Mouse (Mus musculus) lung, adult 2 months (tissue): ENCODE measurements around the gene Grb7. TPM values are rescaled to one million over a fixed set of nuclear protein-coding genes. Genes with fewer than 3 reads are reported as not detected.

Source experiments
- DNase-seq: peaks from one replicate; pipeline ENCODE4 v3.0.0; 2022
- H3K4me1 ChIP-seq: fragments of 200-500 bp; 2 replicates; pipeline ENCODE4 v1.6.1; 2011; ENCODE audit warnings: low read length; ENCODE audit not compliant: control insufficient read depth, insufficient read depth
- H3K4me3 ChIP-seq: fragments of 200-500 bp; replicated peaks from 2 replicates; pipeline ENCODE3; 2011; ENCODE audit warnings: low read depth, mild to moderate bottlenecking, control low read depth, low read length; ENCODE audit errors: extremely low read depth
- CTCF ChIP-seq: fragments of 200-500 bp; IDR thresholded peaks from 2 replicates; pipeline ENCODE4 v1.5.1; 2011; ENCODE audit warnings: mild to moderate bottlenecking, low read length, control low read depth; ENCODE audit not compliant: insufficient read depth
- POLR2A ChIP-seq: fragments of 200-500 bp; IDR thresholded peaks from 2 replicates; pipeline ENCODE4 v1.6.1; 2011; ENCODE audit warnings: low read depth, mild to moderate bottlenecking, control low read depth, low read length, borderline replicate concordance; ENCODE audit errors: extremely low read depth
- WGBS: fragments of 180-500 bp; shearing (Covaris S2); methylation state at CpG from one replicate; pipeline ENCODE4 v1.1.7; 2018; 5-methylcytosine and 5-hydroxymethylcytosine counted together
- polyA plus RNA-seq: library from polyadenylated mRNA; depleted of rRNA; stranded (reverse); fragments of >200 nt; gene quantifications from 2 replicates; pipeline ENCODE4 v1.2.3, GENCODE M21; 2012; rRNA removed

Grb7 gene
- polyA plus RNA-seq, 1 experiment = 48.9 TPM

DNA sequence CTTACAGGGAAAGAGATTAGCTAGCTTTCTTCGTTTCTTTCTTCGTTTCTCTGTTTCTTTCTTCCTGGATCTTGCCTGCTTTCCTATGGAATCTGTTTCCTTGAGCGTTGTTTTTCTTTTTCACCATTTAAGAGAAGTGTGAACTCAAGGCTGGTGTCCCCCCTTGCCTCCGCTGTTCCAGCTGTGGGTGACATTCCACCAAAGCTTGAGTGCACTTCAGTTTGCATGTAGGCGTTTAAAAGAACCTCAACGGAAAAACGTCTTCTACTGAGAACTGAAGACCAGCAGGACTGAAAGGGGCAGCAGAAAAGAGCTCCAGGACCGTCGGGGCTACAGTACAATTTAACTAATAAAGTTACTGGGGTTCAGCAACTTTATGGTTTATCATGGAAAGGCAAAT lies 47.2 kb downstream of the Grb7 start:
- no peak for DNase-seq
- 42% methylated on average over 9 of the region's 9 CpGs for WGBS
- no peak overlapping the region for H3K4me3 ChIP-seq
- H3K4me1 ChIP-seq = no peaks in the 10 kb centered on the region
- no peak for TF ChIP-seq POLR2A
- no peak for TF ChIP-seq CTCF

DNA sequence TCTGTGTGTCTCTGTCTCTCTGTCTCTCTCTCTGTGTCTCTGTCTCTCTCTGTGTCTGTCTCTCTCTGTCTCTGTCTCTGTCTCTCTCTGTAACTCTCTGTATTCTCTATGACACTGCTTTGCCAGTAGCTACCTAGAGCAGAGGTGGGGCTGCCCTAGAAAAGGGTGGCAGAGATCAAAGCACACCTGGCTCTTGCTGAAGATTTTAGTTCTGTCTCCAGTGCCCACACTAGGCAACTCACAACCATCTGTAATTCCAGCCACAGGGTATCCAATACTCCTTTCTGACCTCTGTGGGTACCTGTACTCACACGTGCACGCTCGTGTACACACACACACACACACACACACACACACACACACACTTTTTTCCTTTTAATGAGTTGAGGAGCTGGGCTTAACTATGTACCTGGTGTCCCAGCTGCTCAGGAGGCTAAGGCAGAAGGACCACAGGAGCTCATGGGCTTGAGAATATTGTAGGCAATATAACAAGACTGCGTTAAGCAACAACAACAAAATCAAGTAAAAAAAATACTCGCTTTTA lies 49.1 kb downstream of the Grb7 start:
- no peak for TF ChIP-seq CTCF
- no peak for TF ChIP-seq POLR2A
- Histone ChIP-seq H3K4me1 (no peaks in the 10 kb centered on the region), H3K4me3 (no peak overlapping the region)
- WGBS = 84% methylated on average over 5 of the region's 5 CpGs
- no peak for DNase-seq

DNA sequence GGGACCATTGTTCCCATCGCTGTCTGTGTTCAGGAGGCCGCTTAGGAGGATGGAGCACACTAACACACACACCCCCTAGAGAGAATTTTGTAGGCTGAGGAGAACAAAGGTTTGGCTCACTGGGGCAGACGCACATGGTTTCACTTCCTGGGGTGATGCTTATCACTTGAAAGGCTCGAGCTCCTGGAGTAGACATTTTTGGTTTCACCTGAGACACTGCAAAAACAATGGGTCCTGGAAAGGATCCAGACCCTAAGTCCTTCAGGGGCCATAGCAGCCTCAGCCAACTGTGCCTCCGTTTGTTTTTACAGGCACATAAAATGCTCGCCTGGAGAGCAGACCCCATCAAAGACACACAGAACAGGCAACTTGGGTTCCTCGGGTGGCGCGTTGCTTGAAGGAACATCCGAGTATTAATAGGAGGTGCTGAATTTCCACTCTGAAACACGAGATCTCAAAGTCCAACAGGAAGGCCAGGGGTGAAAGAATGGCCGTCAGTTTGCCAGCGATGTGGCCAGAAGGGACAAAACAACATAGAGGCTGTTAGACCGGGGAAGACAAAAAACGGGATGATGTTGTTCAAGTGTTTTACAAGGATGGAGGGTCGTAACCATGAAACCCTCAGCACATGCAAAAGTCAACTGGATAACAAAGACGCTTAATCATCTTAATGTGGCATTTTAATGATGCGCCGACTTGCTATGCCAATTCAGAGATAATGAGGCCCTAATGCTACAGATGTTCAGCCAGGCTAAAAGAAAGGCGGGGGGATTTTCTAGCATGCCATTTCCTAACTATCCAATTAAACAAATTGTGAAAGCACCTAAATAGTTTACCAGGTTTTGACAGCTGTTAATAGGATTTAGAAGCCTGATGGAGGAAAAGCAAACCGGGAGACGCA lies 51.4 kb downstream of the Grb7 start:
- no peak for DNase-seq
- Histone ChIP-seq H3K4me1 (no peaks in the 10 kb centered on the region), H3K4me3 (no peak overlapping the region)
- TF ChIP-seq CTCF (no peak), POLR2A (no peak)
- WGBS = 44% methylated on average over 22 of the region's 22 CpGs

DNA sequence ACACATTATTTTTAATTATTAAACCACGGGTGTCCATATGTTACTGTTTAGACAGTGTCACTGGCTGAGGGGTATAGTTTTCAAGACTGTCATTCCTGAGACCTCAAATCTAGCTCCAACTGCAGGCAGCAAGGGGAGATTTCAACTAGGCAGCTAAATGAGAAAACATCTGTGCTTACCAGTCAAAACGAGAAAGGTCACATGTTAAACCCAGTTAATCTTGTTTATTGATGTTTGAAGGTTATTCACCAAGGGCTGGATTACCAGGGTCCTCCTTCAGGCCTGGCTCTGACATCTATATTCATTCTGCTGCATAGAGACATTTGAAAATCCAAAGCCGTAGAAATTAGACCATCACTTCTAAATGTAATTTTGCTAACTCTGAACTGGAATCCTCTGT lies 58.7 kb downstream of the Grb7 start:
- no peak overlapping the region for H3K4me3 ChIP-seq
- WGBS = 59% methylated on average over 3 of the region's 3 CpGs

More for the DNA sequence above, 58.7 kb downstream of the Grb7 start:
- no peak for DNase-seq
- no peaks in the 10 kb centered on the region for H3K4me1 ChIP-seq
- TF ChIP-seq POLR2A (no peak), CTCF (no peak)

Other genes starting within 250 kb of the Grb7 start
- 12.3 and 13.9 TPM in 2 replicates for gene Cdk12, start 243.3 kb upstream of the Grb7 start, polyA plus RNA-seq
- not detected in 2 replicates for gene Neurod2, start 116.7 kb upstream of the Grb7 start, polyA plus RNA-seq
- 20.0 and 22.1 TPM in 2 replicates for gene Ppp1r1b, start 98.0 kb upstream of the Grb7 start, polyA plus RNA-seq
- gene Stard3, start 88.0 kb upstream of the Grb7 start, polyA plus RNA-seq = 131 and 143 TPM in 2 replicates
- gene Tcap, start 62.6 kb upstream of the Grb7 start, polyA plus RNA-seq = 73.7 and 136 TPM in 2 replicates
- gene Pnmt, start 59.9 kb upstream of the Grb7 start, polyA plus RNA-seq = 2.0 and 3.5 TPM in 2 replicates
- gene Pgap3, start 45.9 kb upstream of the Grb7 start, polyA plus RNA-seq = 26.6 and 28.1 TPM in 2 replicates
- 31.7 and 33.8 TPM in 2 replicates for gene Erbb2, start 33.9 kb upstream of the Grb7 start, polyA plus RNA-seq
- 44.8 and 58.0 TPM in 2 replicates for gene Mien1, start 7.4 kb upstream of the Grb7 start, polyA plus RNA-seq
- 6.4 and 10.1 TPM in 2 replicates for gene Ikzf3, start 99.6 kb downstream of the Grb7 start, polyA plus RNA-seq
- gene Zpbp2, start 104.7 kb downstream of the Grb7 start, polyA plus RNA-seq = 0.34 TPM in 1 of 2 replicates, not detected in the other
- 55.6 and 56.7 TPM in 2 replicates for gene Ormdl3, start 141.0 kb downstream of the Grb7 start, polyA plus RNA-seq
- gene Lrrc3c, start 151.9 kb downstream of the Grb7 start, polyA plus RNA-seq = not detected in 2 replicates
- not detected in 2 replicates for gene Gm12355, start 179.3 kb downstream of the Grb7 start, polyA plus RNA-seq
- not detected in 2 replicates for gene Gsdma3, start 180.0 kb downstream of the Grb7 start, polyA plus RNA-seq
- gene Gsdma2, start 200.4 kb downstream of the Grb7 start, polyA plus RNA-seq = not detected in 2 replicates
- 11.5 TPM in 1 of 2 replicates, not detected in the other for gene Gsdma, start 218.0 kb downstream of the Grb7 start, polyA plus RNA-seq
- 136 and 156 TPM in 2 replicates for gene Psmd3, start 236.2 kb downstream of the Grb7 start, polyA plus RNA-seq